Mouse (Mus musculus) frontal cortex, postnatal 10 days (tissue): ENCODE measurements around the gene Hfm1.

Experiments
- DNase-seq, 2 experiments: peaks; one replicate each; pipeline ENCODE4 v3.0.0; 2022; ENCODE audit warnings: low spot score in 2 of 2, mixed read lengths in 1 of 2

Gene Hfm1

DNA sequence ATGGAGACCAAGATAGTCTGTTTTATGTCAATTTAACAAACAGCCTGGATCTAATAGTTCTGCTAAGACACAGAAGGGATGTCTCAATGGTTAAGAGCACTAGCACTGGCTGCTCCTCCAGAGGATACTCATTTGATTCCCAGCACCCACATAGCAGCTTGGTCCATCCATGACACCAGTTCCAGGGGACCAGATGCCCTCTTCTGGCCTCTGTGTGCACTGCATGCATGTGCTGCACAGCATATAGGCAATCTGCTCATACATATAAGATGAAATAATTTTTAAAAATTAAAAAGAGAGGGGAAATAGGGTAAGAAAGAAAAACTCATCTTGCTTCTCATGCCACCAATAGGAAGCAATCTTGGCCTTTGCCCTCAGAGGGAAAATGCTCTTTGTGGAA lies 79.1 kb downstream of the Hfm1 start:
- DNase-seq, result no peak

DNA sequence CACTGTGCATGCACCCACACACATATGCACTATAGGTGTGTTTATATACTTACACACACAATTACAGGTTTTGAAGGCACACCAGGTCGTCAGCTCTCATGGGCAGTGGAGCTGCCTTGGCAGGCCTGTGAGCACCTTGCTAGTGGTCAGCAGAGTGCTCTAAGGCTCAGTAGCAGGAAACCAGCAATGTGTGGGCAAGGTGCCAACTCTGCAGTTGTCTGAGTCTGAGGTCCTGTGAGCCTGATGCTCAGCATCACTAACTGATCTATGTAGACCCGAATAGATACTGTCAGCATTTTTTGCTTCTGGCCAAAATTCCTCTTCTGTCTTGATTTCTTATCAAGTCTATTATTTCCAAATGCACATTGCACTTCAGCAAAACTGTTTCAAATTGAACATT lies 82.2 kb downstream of the Hfm1 start:
- no peak for DNase-seq

DNA sequence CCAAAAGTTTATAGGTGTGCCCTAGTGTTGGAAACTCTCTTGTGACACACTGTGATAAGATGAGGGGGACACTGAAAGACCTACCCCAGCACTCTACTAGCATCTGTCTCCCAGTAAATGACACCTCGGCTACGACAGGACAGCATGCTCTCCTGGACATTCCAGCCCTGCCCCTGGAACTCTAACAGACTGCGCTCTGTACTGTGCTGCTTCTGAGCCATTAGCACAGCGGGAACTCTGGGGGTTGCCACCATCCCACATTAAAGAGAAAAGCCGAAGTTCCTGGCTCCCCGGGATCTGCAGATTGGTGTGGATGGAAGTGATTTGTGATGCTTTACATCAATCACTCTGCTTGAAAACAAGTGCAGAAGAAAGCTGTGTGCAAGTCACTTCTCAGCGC lies 93.1 kb downstream of the Hfm1 start:
- no peak for DNase-seq

DNA sequence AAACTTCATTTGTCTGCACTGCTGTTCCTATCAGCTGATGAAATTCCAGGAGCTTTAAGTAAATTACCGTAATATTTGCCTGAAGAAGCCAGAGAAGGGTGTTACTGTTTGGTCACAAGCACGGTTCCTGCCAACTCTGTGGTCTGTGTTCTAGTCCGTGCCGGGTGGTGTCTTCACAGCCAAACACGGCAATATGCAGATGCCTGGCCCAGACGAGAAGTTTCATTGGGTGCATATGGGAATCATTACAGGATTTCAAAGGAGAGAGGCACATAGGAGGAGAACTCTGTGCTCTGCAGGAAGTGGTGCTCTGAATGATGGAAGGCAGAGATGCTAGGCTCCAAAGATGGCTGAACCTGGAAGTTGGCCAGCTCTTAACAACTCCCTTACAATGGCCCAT lies 94.7 kb downstream of the Hfm1 start:
- no peak for DNase-seq

DNA sequence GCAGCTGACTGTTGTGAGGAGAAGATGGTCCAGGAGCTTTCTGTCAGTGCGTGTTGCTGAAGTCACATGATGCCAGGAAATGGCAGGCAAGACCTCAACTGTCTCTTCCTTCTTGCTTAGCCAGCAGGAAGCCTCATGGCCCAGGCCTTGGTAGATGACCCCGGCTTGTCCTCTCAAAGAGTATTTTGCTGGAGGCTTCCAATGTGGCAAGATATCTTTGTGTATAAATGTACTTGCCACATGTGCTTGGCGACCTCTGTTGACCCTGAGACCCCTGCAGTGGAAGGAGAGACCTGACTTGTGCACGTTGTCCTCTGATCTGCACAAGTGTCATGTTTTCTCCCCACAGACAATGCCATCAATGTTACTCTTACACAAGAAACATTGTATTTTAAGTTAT lies 95.3 kb downstream of the Hfm1 start:
- DNase-seq, result no peak

DNA sequence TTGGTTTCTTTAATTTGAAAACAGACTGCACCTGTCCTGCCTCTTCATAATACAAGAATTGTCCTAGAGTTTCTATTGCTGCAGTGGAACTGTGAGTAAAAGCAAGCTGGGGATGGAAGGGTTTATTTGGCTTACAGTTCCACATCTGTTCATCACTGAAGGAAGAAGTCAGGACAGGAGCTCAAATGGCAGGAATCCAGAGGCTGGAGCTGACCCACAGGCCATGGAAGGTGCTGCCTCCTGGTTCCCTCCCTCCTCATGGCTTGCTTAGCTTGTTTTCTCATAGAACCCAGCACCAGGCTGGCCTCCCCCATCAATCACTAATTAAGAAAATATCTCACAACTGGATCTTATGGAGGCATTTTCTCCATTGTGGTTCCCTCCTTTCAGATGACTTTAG lies 99.4 kb downstream of the Hfm1 start:
- DNase-seq, result no peak

DNA sequence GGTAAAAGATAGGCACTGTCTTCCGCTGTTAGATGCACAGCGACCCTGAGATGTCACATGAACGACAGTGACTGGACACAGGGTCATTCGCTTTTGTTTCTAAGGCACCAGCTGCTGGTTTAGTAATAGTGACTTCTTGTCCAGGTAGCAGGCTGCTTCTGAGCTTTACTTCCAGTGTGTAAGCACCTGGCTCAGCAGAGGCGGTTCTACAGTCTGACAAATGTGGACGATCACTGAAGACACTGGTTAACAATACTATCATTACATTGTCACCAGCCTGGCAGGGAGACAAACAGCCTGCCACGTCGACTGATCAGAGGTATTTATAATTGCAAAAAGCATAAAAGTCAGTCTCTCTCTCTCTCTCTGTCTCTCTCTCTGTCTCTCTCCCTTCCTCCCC lies 100.1 kb downstream of the Hfm1 start:
- no peak for DNase-seq

DNA sequence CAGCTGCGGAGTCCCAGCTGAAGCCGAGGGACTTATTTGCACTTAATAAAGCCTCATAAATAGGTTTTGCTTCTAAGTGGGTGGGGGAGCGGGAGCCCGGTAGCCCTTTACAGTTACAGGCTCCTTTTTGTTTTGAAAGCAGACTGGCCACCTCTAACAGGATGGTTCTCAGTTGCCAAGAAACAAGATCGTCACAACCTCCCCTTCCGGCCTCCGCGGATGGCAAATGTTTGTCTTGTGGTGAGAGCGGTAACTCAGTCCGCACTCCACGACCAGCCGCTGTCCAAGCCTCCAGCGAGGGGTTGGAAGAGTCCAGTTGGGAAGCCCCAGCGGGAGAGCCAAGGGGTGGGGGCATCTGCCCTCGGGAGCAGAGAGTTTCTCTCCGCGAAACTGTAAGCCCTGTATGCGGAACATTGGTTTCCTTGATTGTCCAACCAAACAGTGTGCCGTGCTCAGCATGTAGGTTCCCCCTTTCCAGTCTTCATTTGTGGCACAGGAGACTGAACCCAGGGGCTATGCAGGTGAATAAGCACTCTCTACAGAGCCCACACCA lies 100.7 kb downstream of the Hfm1 start:
- DNase-seq, result peak; percentile 18 to 26

DNA sequence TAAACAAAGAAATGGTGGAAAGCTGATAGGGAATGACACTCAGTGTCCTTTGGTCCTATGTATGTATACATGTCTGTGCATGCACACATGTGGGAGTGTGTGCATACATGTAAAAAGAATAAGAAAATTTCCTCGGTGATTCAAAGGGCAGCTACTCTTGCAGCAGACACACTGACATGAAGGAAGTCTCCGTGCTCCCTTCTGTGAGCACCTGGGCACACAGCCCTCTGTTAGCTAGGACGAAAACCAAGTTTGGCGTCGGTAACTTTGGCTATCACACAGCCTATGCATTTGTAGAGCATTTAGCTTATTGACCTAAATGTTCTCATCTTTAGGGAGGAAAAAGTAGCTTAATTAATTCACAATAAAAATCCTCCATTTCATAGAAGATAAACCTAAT lies 101.4 kb downstream of the Hfm1 start:
- DNase-seq, result no peak

DNA sequence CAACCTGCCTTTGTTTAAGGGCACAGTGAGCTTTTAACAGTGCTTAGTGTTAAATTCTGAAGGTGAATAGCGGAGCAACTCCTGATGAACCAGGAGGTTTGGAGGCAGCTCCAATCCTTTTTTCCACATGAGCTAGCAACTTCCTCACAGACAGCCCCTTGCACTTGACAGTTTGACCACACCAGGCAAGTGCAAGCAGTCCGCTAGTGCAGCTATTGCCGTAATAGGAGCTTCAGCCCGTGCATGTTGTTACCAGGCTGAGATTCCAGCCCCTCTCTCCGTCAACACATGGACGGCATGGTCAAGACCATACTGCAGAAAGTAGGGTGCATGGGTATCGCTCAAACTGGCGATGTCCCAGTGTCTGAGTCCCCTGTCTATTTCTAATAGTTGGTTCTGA lies 106.5 kb downstream of the Hfm1 start:
- DNase-seq, result no peak

DNA sequence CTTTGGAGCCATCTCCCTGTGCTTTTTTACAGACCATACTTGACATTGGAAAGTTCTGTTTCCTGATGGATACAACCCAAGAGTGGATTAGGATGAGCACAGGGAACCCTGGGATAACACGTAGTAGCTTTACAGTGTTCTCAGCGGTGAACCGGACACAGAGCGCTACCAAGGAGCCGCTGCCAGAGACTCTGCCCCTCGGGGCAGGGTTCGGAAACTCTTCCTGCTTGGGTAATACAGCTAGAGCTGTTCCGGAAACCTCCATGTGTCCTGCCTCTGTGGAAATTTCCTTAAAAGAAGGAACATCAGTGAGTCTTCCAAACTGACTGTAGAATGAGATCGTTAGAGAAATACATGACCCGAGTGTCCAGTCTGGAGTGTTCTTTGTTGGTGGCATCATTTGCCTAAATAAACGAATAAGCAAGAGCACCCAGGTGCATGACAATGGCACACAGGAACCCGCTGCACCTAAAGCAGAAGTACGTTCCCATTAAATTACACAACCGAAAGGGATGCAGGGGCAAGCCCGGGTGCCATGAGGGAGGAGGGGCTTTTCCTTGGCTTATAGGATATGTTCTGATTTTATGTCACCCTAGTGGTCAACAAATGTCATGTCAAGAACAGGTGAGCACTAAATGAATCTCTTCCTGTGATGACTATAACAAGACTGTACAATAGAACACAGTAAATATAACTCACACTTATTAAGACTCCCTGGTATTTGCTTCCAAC lies 110.0 kb downstream of the Hfm1 start:
- DNase-seq, result no peak

DNA sequence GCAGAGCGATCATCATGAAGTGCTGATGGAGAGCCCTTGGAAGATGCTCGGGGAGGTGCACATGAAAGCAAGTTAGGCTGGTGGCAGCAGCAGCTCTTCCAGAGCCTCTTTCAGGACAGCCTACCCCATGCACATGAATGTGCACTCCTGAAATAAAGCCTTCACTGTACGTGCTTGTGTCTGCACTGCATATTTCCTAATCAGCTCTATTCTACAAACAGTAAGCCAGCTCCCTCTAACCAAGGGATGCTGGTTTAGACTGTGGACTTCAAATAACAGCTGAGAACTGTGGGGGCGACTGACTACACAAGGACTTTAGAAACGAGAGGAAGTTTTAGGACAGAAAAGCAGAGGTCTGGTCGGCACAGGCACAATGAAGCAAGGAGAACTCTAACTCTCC lies 111.5 kb downstream of the Hfm1 start:
- DNase-seq, result no peak

DNA sequence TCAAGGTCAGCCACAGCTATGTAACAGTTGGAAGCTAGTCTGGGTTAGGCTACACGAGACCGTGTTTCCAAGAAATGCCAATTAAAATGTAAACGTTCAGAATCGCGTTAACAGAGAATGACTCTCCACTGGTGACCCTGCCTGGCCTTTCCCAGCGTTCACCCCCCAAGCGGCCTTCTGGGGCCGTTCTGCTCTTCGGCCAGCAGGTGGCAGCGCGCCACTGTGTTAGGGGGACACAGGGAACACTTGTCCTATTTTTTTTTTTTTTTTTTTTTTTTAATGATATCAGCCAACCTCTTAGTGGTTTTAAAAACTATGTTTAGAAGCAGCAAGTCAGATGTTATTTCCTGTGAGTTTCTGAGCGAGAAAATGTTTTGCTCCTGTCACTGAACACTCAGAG lies 123.0 kb downstream of the Hfm1 start:
- peak in 1 of 2 experiments; percentile 43 for DNase-seq

DNA sequence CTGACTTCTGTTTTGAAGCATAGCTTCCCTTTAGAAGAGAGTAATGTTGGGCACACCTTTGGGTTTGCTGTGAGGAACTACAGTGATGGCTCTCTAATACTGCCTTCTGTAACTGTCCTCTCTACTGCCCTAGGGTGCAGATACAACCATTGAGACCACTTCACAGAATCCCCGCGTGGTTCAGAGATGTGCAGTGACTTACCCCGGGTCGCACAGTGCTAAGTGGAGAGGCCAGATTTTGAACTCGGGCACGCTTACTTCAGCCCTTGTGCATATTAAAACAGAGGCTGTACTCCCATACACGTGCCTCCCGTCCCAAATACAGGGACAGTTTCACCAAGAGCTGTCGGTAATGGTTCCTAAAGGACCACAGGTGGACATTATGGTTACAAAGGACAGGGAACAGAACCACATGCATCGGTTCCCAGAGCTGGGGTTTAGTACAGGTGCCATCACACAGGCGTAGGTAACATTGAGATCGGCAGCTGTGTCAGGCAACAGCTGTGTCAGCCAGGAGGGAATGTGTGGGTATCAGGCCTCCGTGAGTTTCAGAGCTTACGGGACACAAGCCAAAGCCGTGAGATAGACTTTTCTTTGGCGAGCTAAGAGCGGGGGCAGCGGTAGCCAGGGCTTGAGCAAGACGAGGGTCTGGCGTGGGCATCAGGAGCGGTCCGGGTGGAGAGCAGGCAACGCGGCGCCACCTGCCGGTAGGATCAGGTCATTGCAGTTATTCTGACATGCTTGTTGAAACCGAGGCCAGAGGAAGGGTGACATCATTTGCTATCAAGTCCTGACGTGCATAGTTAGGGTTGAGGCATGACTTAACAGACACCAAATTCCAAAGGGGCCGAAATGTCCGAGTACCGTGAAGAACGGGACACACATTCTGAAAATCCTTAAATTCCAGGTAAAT lies 124.0 kb downstream of the Hfm1 start:
- DNase-seq, result peak; percentile 81 to 88

DNA sequence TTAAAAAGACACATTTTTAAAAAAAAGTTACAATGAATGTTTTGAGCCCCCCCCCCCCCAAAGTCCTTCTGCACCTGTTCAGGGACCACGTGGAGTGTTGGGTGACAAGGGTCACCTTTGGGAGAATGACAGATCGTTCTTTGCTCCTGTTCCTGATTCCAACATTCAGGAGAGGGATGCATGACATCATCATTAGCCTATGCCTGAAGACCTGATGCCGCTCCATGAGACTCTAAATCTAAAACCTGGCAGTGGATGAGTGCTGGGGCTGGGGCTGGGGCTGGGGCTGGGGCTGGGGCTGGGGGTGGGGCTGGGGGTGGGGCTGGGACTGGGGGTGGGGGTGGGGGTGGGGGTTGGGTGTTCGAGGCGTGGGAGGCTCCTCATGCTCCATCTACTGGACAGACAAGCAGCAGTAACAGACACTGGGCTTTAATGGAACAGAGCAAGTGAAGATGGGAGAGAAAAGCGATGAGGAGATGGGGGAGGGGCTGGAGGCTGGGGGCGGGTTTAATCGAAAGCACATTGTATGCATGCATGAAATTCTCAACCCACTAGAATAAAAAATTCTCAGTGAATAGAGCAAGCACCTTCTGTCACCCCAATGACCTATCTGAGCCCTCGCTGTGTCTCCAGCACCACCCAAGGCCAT lies 124.8 kb downstream of the Hfm1 start:
- no peak for DNase-seq

DNA sequence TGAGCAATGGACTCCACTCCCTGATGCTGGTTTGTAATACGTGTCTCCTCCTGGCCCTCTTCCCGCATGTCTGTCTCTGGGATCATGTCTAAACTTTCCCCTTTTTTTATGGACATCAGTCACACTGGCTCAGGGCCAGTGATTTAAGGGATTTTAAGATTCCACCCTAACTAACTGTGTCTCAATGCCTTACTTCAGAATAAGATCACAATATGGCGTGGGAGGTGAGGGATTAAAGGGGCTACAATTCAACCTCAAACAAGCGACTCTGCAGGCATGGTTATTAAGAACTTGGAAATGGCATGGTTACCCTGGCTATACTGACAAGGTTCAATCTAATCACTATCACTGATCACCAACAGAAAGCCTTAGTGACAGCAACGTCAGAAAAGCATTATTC lies 128.2 kb downstream of the Hfm1 start:
- DNase-seq, result no peak

DNA sequence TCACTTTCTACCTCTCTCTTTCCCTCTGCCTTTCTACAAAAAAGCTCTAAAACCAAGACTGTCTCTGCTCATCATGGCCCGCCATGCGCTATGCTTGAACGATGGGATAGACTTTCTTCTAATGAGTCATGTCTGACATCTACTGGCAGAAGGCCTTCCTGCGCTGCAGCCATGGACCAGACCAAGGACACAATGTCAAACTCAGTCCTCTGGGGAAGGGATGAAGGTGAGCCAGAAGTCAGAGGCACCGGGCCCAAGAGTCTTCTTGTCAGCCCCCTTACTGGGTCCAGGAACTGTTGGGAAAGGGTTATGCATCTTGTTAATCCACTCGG lies 134.9 kb downstream of the Hfm1 start:
- no peak for DNase-seq

DNA sequence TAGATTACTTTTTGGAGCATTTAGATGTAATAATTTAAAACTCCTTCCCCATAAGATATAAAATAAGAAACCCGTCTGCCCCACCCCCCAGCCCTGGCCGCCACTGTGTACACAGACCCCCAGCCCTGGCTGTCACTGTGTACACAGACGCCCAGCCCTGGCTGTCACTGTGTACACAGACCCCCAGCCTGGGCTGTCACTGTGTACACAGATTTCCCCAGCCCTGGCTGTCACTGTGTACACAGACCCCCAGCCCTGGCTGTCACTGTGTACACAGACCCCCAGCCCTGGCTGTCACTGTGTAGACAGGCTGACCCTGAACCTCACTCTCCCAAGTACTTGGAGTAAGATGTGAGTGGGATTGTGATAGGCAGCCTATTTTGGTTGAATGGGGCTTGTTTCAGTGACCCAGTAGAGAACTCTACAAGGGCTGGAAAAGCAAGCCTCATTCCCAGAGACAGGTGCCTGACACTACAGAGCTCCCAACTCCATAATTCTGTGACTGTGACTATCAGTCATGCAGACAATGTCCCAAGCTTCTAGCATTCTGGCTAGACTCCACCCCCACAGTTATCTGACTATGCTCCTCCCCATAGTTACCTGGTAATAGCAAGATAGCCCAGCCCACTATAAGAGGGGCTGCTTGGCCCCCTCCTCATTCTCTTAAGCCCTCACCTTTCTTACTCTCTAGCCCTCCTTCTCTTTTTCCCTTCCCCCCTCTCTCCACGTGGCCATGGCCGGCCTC lies 135.5 kb downstream of the Hfm1 start:
- DNase-seq, result no peak
